Mouse (Mus musculus) ES-Bruce4 (cell line): ENCODE results near the gene Elavl4.

ENCODE experiments used
- CTCF ChIP-seq: IDR thresholded peaks from one replicate; pipeline ENCODE4 v1.8.1; 2011; ENCODE audit warnings: low read depth, low read length
- POLR2A ChIP-seq: IDR thresholded peaks from one replicate; pipeline ENCODE4 v1.8.1; 2011; ENCODE audit warnings: low read length; ENCODE audit not compliant: insufficient read depth

DNA sequence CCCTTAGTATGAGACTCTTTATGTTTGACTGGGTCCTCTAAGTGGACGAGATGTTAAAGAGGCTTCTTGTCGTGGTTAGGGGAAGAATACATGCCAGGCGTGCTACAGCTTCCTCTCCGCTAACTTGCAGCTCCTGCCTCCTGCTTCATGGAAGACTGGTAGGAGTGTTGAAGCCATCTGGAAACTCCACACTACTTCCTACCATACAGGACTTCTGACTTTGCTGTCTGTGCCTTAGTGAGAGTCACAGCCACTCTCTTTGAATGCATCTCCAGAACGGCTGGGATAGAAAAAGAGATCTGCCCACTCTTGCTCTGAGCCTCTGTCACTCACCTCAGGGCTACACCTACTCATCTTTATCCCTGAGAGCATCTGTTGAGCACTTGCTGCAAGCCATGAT is 132.9 kb downstream of the Elavl4 start:
- TF ChIP-seq CTCF: no peak
- no peak for TF ChIP-seq POLR2A
